Mouse (Mus musculus) E14TG2a.4 (cell line): ENCODE measurements around the gene Kif26b.

Experiments used
- H3K27me3 ChIP-seq: 2 replicates; pipeline ENCODE4 v1.6.1; 2014; ENCODE audit warnings: low read length, control low read depth; ENCODE audit not compliant: insufficient read depth
- H3K36me3 ChIP-seq: 2 replicates; pipeline ENCODE4 v1.6.1; 2014; ENCODE audit warnings: low read length, control low read depth; ENCODE audit not compliant: insufficient read depth
- H3K4me1 ChIP-seq: replicated peaks from 2 replicates; pipeline ENCODE4 v1.6.1; 2014; ENCODE audit warnings: low read depth, low read length, control low read depth
- H3K4me3 ChIP-seq: replicated peaks from 2 replicates; pipeline ENCODE4 v1.5.1; 2014; ENCODE audit warnings: mild to moderate bottlenecking, low read length
- H3K9me3 ChIP-seq: 2 replicates; pipeline ENCODE4 v1.6.1; 2014; ENCODE audit warnings: low read length, control low read depth
- CTCF ChIP-seq: conservative IDR thresholded peaks from 2 replicates; pipeline ENCODE4 v1.5.1; 2014; ENCODE audit warnings: low read length
- NANOG ChIP-seq: IDR thresholded peaks from 2 replicates; pipeline ENCODE4 v1.6.1; 2014; ENCODE audit warnings: borderline replicate concordance, low read length, mixed read lengths
- POU5F1 ChIP-seq: IDR thresholded peaks from 2 replicates; pipeline ENCODE4 v1.6.1; 2014; ENCODE audit warnings: low read length, borderline replicate concordance

Kif26b gene

DNA sequence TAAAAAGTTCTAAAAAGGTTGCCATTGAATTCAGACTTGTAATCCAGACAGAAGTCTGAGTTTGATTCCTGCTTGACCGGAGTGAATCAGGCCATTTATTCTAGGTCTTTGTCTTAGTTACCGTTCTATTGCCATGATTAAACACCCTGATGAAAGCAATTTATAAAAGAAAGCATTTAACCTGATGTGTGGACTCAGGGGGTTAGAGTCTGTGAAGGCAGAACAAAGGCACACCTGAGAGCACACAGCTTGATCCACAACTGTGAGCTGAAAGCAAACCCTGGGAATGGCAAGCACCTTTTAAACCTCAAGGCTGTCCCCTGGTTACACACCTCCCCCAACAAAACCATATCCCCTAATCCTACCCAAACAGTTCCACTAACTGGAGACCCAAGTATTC, 32.7 kb upstream of the Kif26b start:
- Histone ChIP-seq H3K9me3 (no peaks in the 10 kb centered on the region), H3K4me1 (0 out of 2 replicates have a peak, but pooled peaks cover 5% of the 10 kb centered on the region), H3K36me3 (no peaks in the 10 kb centered on the region), H3K27me3 (no peaks in the 10 kb centered on the region), H3K4me3 (no peak overlapping the region)
- TF ChIP-seq NANOG: peak; percentile 99
- no peak for TF ChIP-seq CTCF
- TF ChIP-seq POU5F1: no peak

DNA sequence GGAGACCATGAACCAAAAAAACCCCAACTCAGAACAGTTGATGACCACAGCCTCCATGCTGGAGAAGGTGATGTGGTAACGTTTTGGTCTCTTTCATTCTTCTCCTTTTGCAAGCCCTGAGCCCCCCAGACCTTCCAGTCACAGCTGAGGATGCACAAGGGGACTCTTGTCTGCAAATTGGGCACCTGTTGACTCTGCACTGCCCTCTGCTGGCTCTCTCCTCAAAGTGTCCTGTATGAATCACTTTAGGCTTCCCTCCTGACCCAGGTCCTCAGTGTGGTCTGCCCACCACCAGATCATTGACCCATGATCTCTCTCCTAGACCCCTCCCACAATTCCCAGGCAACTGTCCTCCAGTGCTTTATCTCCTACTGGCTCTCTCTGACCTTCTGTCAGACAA, 32.1 kb upstream of the Kif26b start:
- 0 out of 2 replicates have a peak, but pooled peaks cover 5% of the 10 kb centered on the region for H3K4me1 ChIP-seq
- no peaks in the 10 kb centered on the region for H3K36me3 ChIP-seq
- no peaks in the 10 kb centered on the region for H3K27me3 ChIP-seq
- H3K9me3 ChIP-seq: no peaks in the 10 kb centered on the region
- no peak overlapping the region for H3K4me3 ChIP-seq
- peak; percentile 47 for TF ChIP-seq CTCF
- no peak for TF ChIP-seq POU5F1
- TF ChIP-seq NANOG: no peak

DNA sequence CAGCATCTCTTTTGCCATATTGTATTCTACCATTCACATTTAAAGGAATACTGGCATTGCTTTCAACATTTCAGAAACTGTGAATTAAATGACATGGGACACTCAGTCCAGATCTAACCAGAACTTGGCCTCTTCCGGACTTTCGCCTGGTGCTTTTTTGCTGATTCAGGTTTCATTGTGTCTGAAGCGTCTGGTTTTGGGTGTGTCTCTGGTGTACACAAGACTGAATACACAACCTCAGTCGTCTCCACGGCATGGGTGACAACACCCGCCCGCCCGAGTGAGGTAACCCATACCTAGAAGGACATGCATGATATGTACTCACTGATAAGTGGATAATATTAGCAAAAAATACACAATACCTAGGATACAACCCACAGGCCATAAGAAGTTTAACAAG, 22.0 kb upstream of the Kif26b start:
- peaks cover 8% of the 10 kb centered on the region; the same call in 1 of the 2 replicates for H3K27me3 ChIP-seq
- no peaks in the 10 kb centered on the region for H3K36me3 ChIP-seq
- no peak for TF ChIP-seq POU5F1
- no peak for TF ChIP-seq NANOG
- TF ChIP-seq CTCF: no peak
- H3K9me3 ChIP-seq: peaks cover 6% of the 10 kb centered on the region; the same call in 1 of the 2 replicates
- no peak overlapping the region for H3K4me3 ChIP-seq
- H3K4me1 ChIP-seq: peaks cover 21% of the 10 kb centered on the region

DNA sequence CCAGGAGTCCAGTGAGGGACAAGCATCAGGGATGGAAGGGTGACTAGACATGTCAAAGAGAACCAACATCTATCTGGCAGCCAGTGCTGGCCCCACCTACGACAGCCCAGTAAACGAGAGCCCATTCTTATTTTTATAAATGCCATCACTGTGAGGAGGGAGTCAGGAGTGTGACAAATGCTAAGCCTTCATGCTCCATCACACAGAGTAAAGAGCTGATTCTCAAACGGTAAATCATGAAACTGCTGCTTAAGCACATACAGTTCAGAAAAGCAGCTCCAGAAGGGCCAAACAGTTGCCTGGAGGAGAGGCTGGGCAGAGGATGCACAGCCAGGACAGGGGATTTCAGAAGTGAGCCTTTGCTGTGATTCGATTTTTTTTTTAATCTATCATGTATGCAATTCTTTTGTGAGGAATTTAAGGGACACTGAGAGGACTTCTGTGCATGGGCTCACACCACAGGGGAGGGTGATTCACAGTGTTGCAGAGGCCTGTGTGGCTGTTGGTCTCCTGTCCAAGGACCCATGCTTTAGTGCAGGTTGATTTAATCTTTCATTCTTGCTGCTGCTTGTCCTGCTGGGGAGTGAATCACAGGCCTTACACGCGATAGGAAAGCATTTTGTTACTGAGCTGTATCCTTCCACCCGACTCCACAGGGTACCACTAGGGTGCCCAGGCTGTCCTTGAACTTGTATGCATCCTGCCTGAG, 16.4 kb upstream of the Kif26b start:
- Histone ChIP-seq H3K9me3 (peaks cover 5% of the 10 kb centered on the region; the same call in 1 of the 2 replicates), H3K4me1 (0 out of 2 replicates have a peak, but pooled peaks cover 3% of the 10 kb centered on the region), H3K27me3 (peaks cover 20% of the 10 kb centered on the region), H3K36me3 (no peaks in the 10 kb centered on the region), H3K4me3 (no peak overlapping the region)
- TF ChIP-seq POU5F1 (no peak), NANOG (no peak), CTCF (no peak)

DNA sequence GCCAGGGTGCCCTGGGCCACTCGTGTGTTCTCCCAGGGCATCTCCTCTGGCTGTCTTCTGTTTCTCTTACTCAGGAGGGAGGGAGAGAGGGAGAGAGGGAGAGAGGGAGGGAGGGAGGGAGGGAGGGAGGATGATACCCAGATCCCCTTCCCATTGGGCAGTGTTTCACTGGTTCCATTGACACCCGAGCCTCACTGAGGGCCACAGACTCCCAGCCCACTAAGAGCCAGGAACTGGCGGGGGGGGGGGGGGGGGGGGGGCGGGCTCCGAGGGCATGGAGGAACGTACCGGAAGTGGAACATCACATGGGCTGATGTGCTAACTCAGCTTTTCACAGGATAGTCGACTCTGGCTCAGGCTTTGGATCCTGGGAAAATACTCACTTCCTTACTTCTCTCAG, 15.0 kb upstream of the Kif26b start:
- TF ChIP-seq NANOG (no peak), POU5F1 (no peak), CTCF (no peak)
- peaks cover 25% of the 10 kb centered on the region for H3K27me3 ChIP-seq
- no peak overlapping the region for H3K4me3 ChIP-seq
- no peaks in the 10 kb centered on the region for H3K9me3 ChIP-seq
- H3K4me1 ChIP-seq: no peaks in the 10 kb centered on the region
- H3K36me3 ChIP-seq: no peaks in the 10 kb centered on the region

DNA sequence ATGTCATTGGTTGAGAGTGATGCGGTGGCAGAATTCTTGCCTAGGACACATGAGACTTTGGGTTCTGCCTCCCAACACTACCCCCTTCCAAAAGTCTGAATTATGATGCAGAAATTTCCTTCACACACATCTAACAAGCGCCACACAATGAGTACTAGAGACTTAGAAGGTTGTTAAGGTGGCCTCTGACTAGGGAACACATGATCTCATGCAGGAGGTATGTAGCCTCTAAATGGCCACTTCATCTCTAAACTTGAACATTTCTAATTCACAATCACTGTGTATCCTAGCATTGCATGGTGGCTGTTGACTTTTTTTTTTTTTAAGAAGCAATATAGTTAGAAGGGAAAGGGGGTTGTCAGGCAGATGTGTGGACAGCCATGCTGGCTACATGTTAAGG, 13.1 kb upstream of the Kif26b start:
- peaks cover 35% of the 10 kb centered on the region for H3K27me3 ChIP-seq
- TF ChIP-seq CTCF (no peak), POU5F1 (no peak), NANOG (no peak)
- H3K36me3 ChIP-seq: no peaks in the 10 kb centered on the region

DNA sequence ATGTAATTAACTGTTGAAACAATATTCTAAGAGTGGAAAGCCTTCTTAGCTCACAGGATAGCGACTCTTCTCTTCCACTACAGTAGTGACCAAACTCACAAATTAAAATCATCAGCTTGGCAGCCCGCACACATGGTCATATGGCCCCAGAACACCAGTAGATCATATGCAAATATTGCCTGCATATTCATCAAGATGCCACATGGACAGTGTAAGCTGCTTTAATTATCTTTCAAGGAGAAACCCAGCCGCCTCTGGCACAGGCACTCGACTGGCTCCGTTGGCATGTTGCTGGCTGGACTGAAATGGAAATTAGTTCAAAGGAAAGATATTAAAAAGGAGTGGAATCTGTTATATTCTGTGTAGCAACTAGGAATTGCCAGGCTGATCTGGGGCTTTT, 6.5 kb upstream of the Kif26b start:
- TF ChIP-seq NANOG: no peak
- TF ChIP-seq CTCF: no peak
- Histone ChIP-seq H3K9me3 (no peaks in the 10 kb centered on the region), H3K27me3 (peaks cover 33% of the 10 kb centered on the region), H3K36me3 (no peaks in the 10 kb centered on the region), H3K4me1 (peaks cover 2% of the 10 kb centered on the region), H3K4me3 (no peak overlapping the region)

More for the DNA sequence above, 13.1 kb upstream of the Kif26b start:
- Histone ChIP-seq H3K9me3 (no peaks in the 10 kb centered on the region), H3K4me1 (no peaks in the 10 kb centered on the region), H3K4me3 (no peak overlapping the region)

DNA sequence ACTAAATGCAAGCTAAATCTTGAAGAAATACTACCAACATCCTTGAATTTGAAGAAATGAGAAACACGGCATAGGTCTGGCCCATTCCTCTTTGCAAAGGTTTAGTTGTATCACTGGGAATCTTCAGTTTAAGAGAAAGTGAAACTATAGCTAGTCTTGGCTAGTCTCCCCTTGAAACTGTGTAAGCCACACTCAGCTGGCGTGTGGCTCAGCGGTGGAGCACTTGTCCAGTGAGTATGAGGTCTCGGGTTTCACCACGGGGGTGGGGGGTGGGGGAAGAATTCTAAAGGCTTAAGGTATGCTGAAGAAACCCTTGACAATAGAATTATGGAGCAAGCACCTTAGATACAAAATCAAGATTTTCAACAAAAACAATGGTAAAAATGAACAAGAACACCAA, 5.8 kb upstream of the Kif26b start:
- TF ChIP-seq POU5F1: no peak
- TF ChIP-seq CTCF: no peak
- TF ChIP-seq NANOG: no peak
- peaks cover 36% of the 10 kb centered on the region for H3K27me3 ChIP-seq
- no peaks in the 10 kb centered on the region for H3K9me3 ChIP-seq
- H3K36me3 ChIP-seq: no peaks in the 10 kb centered on the region
- H3K4me3 ChIP-seq: no peak overlapping the region
- peaks cover 8% of the 10 kb centered on the region for H3K4me1 ChIP-seq

DNA sequence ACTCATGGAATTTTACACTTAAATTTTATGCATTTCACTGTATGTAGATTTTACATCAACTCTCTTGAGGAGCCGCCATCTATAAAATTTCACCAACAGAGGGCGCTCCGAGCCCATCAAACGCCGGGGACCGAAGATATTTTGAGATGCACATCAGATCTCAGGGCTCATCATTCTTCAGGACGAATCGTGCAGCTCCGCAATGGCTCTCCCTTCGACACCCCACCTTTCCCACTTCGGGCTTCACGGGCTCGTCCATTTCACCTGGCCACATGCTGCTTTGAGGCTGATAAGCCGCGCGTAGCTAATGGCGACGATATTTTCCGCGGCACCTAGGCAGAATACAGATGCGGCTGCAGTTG, 1.8 kb upstream of the Kif26b start:
- TF ChIP-seq CTCF (peak; percentile 39), NANOG (no peak)
- Histone ChIP-seq H3K4me1 (peaks cover 28% of the 10 kb centered on the region), H3K36me3 (no peaks in the 10 kb centered on the region), H3K27me3 (peaks cover 57% of the 10 kb centered on the region), H3K4me3 (peak overlapping the region; percentile 82), H3K9me3 (no peaks in the 10 kb centered on the region)
